Mouse (Mus musculus): ENCODE measurements at regions not wholly inside any gene's neighbourhood (a gene's known extent, or its start where the extent isn't known, plus 50 kb on each side); places are given as distances from the start of the nearest gene placed in this dataset.

- Histone ChIP-seq H3K4me3 (ENCODE audit: low read depth, low read length) (no peak overlapping the region), H3K4me2 (ENCODE audit: low read depth, low read length) (no peak overlapping the region), H3K36me3 (replicated peaks; ENCODE audit: insufficient read depth, low read length) (no peaks in the 10 kb centered on the region), H3K9ac (replicated peaks) (no peak overlapping the region), H3K27ac (ENCODE audit: low read depth) (no peak overlapping the region), H3K4me1 (ENCODE audit: insufficient read depth) (peaks cover 3% of the 10 kb centered on the region; the same call in 1 of the 2 replicates), H3K9me3 (ENCODE audit: low read length) (no peaks in the 10 kb centered on the region), H3K27me3 (ENCODE audit: insufficient read depth, low read length) (no peaks in the 10 kb centered on the region)
- DNase-seq (no peak), ATAC-seq (no peak)
- TF ChIP-seq CTCF (IDR thresholded peaks at IDR 0.05; ENCODE audit: low read depth) (no peak), EP300 (IDR thresholded peaks at IDR 0.05; ENCODE audit: low read depth) (no peak)
- WGBS (ENCODE audit: insufficient replicate concordance): 57% methylated on average over 5 of the region's 5 CpGs
These were observed 367.9 kb upstream of the Acvr2a start for GRCm38 (mm10) chr2:48445898-48446604.

GRCm38 (mm10) chr2:48446617-48447016, 367.3 kb upstream of the Acvr2a start:
- no peak for TF ChIP-seq EP300 (IDR thresholded peaks at IDR 0.05; ENCODE audit: low read depth)
- no peak for TF ChIP-seq CTCF (IDR thresholded peaks at IDR 0.05; ENCODE audit: low read depth)
- DNase-seq (no peak), ATAC-seq (no peak)
- no peaks in the 10 kb centered on the region for H3K36me3 ChIP-seq (replicated peaks; ENCODE audit: insufficient read depth, low read length)
- no peak overlapping the region for H3K9ac ChIP-seq (replicated peaks)
- H3K4me1 ChIP-seq (ENCODE audit: insufficient read depth): peaks cover 3% of the 10 kb centered on the region; the same call in 1 of the 2 replicates
- H3K27ac ChIP-seq (ENCODE audit: low read depth): no peak overlapping the region
- WGBS (ENCODE audit: insufficient replicate concordance): 73% methylated on average over 5 of the region's 5 CpGs
- H3K27me3 ChIP-seq (ENCODE audit: insufficient read depth, low read length): no peaks in the 10 kb centered on the region
- H3K4me2 ChIP-seq (ENCODE audit: low read depth, low read length): no peak overlapping the region
- no peak overlapping the region for H3K4me3 ChIP-seq (ENCODE audit: low read depth, low read length)
- H3K9me3 ChIP-seq (ENCODE audit: low read length): no peaks in the 10 kb centered on the region

- whole genome bisulfite sequencing (ENCODE audit: insufficient replicate concordance): 56% methylated on average over 7 of the region's 7 CpGs
- DNase-seq (no peak), ATAC-seq (no peak; the same call in 1 of the 2 replicates)
- Histone ChIP-seq H3K36me3 (replicated peaks; ENCODE audit: insufficient read depth, low read length) (no peaks in the 10 kb centered on the region), H3K27me3 (ENCODE audit: insufficient read depth, low read length) (no peaks in the 10 kb centered on the region), H3K4me3 (ENCODE audit: low read depth, low read length) (no peak overlapping the region), H3K4me1 (ENCODE audit: insufficient read depth) (peaks cover 3% of the 10 kb centered on the region; the same call in 1 of the 2 replicates), H3K9ac (replicated peaks) (no peak overlapping the region), H3K27ac (ENCODE audit: low read depth) (no peak overlapping the region), H3K4me2 (ENCODE audit: low read depth, low read length) (no peak overlapping the region), H3K9me3 (ENCODE audit: low read length) (no peaks in the 10 kb centered on the region)
- TF ChIP-seq EP300 (IDR thresholded peaks at IDR 0.05; ENCODE audit: low read depth): no peak
- TF ChIP-seq CTCF (IDR thresholded peaks at IDR 0.05; ENCODE audit: low read depth): no peak
These were observed 364.6 kb upstream of the Acvr2a start for GRCm38 (mm10) chr2:48449165-48449842.

GRCm38 (mm10) chr2:48456072-48457040, 357.6 kb upstream of the Acvr2a start:
- no peak for DNase-seq
- Histone ChIP-seq H3K4me3 (ENCODE audit: low read depth, low read length) (no peak overlapping the region), H3K36me3 (replicated peaks; ENCODE audit: insufficient read depth, low read length) (no peaks in the 10 kb centered on the region), H3K9ac (replicated peaks) (no peak overlapping the region), H3K4me1 (ENCODE audit: insufficient read depth) (no peaks in the 10 kb centered on the region), H3K27me3 (ENCODE audit: insufficient read depth, low read length) (no peaks in the 10 kb centered on the region), H3K4me2 (ENCODE audit: low read depth, low read length) (no peak overlapping the region; the same call in 1 of the 2 replicates), H3K9me3 (ENCODE audit: low read length) (no peaks in the 10 kb centered on the region), H3K27ac (ENCODE audit: low read depth) (no peak overlapping the region)
- TF ChIP-seq EP300 (IDR thresholded peaks at IDR 0.05; ENCODE audit: low read depth): no peak
- no peak for TF ChIP-seq CTCF (IDR thresholded peaks at IDR 0.05; ENCODE audit: low read depth)
- WGBS (ENCODE audit: insufficient replicate concordance): 50% methylated on average over 7 of the region's 7 CpGs
- no peak for ATAC-seq

- Histone ChIP-seq H3K9me3 (ENCODE audit: low read length) (no peaks in the 10 kb centered on the region), H3K4me1 (ENCODE audit: insufficient read depth) (no peaks in the 10 kb centered on the region), H3K4me3 (ENCODE audit: low read depth, low read length) (no peak overlapping the region), H3K27ac (ENCODE audit: low read depth) (no peak overlapping the region), H3K36me3 (replicated peaks; ENCODE audit: insufficient read depth, low read length) (no peaks in the 10 kb centered on the region), H3K27me3 (ENCODE audit: insufficient read depth, low read length) (no peaks in the 10 kb centered on the region), H3K9ac (replicated peaks) (no peak overlapping the region), H3K4me2 (ENCODE audit: low read depth, low read length) (no peak overlapping the region)
- WGBS (ENCODE audit: insufficient replicate concordance): 75% methylated on average over 4 of the region's 4 CpGs
- ATAC-seq (no peak), DNase-seq (no peak)
- TF ChIP-seq CTCF (IDR thresholded peaks at IDR 0.05; ENCODE audit: low read depth) (no peak), EP300 (IDR thresholded peaks at IDR 0.05; ENCODE audit: low read depth) (no peak)
These were observed 356.8 kb upstream of the Acvr2a start for GRCm38 (mm10) chr2:48457117-48457516.

GRCm38 (mm10) chr2:48465483-48465882, 348.4 kb upstream of the Acvr2a start:
- WGBS (ENCODE audit: insufficient replicate concordance): 57% methylated on average over 4 of the region's 4 CpGs

More at GRCm38 (mm10) chr2:48465483-48465882, 348.4 kb upstream of the Acvr2a start:
- Histone ChIP-seq H3K27me3 (ENCODE audit: insufficient read depth, low read length) (no peaks in the 10 kb centered on the region), H3K9me3 (ENCODE audit: low read length) (no peaks in the 10 kb centered on the region), H3K4me2 (ENCODE audit: low read depth, low read length) (no peak overlapping the region), H3K36me3 (replicated peaks; ENCODE audit: insufficient read depth, low read length) (no peaks in the 10 kb centered on the region), H3K4me3 (ENCODE audit: low read depth, low read length) (no peak overlapping the region), H3K4me1 (ENCODE audit: insufficient read depth) (no peaks in the 10 kb centered on the region), H3K27ac (ENCODE audit: low read depth) (no peak overlapping the region), H3K9ac (replicated peaks) (no peak overlapping the region)
- ATAC-seq (no peak), DNase-seq (no peak)
- TF ChIP-seq EP300 (IDR thresholded peaks at IDR 0.05; ENCODE audit: low read depth): no peak

Measured in liver, postnatal 0 days (tissue).